Mouse (Mus musculus) C2C12 (cell line): Measurements from ENCODE around the gene Gm12184. TPM values are rescaled to one million over a fixed set of nuclear protein-coding genes. Genes with fewer than 3 reads are reported as not detected.

Experiments used
- H3K27me3 ChIP-seq: one replicate; pipeline ENCODE4 v1.6.1; 2011; ENCODE audit not compliant: control insufficient read depth, insufficient read depth, insufficient read length
- H3K36me3 ChIP-seq: one replicate; pipeline ENCODE4 v1.6.1; 2011; ENCODE audit not compliant: control insufficient read depth, insufficient read depth
- H3K4me3 ChIP-seq: one replicate; pipeline ENCODE4 v1.5.1; 2011; ENCODE audit warnings: mild to moderate bottlenecking, control low read depth; ENCODE audit not compliant: poor library complexity, insufficient read depth, severe bottlenecking
- H3K79me2 ChIP-seq: one replicate; pipeline ENCODE4 v1.6.1; 2011; ENCODE audit not compliant: control insufficient read depth, insufficient read depth
- H3K79me3 ChIP-seq: one replicate; pipeline ENCODE4 v1.6.1; 2011; ENCODE audit warnings: low read depth, control low read depth
- H3ac ChIP-seq: one replicate; pipeline ENCODE3; 2011; ENCODE audit warnings: low read depth; ENCODE audit not compliant: control insufficient read depth, insufficient read length
- CEBPB ChIP-seq: IDR thresholded peaks from one replicate; pipeline ENCODE4 v1.6.1; 2011; ENCODE audit warnings: low read depth, mild to moderate bottlenecking, control low read depth, moderate library complexity
- CTCF ChIP-seq: IDR thresholded peaks from one replicate; pipeline ENCODE4 v1.5.1; 2011; ENCODE audit not compliant: control insufficient read depth, insufficient read depth, insufficient read length
- FOSL1 ChIP-seq: IDR thresholded peaks from one replicate; pipeline ENCODE4 v1.8.0; 2011; ENCODE audit warnings: mild to moderate bottlenecking, low read length; ENCODE audit not compliant: poor library complexity, insufficient read depth, severe bottlenecking
- MAX ChIP-seq: IDR thresholded peaks from one replicate; pipeline ENCODE4 v1.6.1; 2011; ENCODE audit warnings: mild to moderate bottlenecking, control low read depth
- MYOD1 ChIP-seq: IDR thresholded peaks from one replicate; pipeline ENCODE4 v1.6.1; 2011; ENCODE audit warnings: low read depth; ENCODE audit not compliant: control insufficient read depth, insufficient read length
- MYOG ChIP-seq: IDR thresholded peaks from one replicate; pipeline ENCODE4 v1.6.1; 2011; ENCODE audit not compliant: control insufficient read depth, insufficient read length; ENCODE audit errors: extremely low read depth
- USF1 ChIP-seq: IDR thresholded peaks from one replicate; pipeline ENCODE4 v1.6.1; 2011; ENCODE audit warnings: low read depth, mild to moderate bottlenecking, control low read depth, moderate library complexity
- polyA plus RNA-seq: library from polyadenylated mRNA; unstranded; fragments of >200 nt; fragmentation: generic; extraction: Trizol; gene quantifications from one replicate; pipeline ENCODE4 v1.2.1, GENCODE M21; 2012; ENCODE audit warnings: missing spikeins

Gm12184 gene
- polyA plus RNA-seq, 1 experiment: 8.0 TPM

DNA sequence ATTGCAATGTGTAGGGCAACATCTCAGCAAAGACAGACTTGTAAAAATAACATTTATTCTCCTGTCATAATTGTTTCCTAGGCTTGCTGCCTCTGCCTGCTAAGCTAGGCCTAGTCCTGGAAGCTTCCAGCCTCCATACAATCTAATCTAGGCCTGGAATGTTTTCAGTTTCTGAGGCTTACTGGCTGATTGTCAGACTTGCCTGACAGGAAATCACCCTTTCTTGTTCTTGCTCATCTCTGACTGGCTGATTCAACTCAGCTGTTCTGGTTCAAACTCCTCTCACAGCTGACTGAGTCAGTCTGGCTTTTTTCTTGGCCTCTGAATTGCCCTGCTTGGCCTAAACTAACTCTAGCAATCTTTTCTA is 6.2 kb downstream of the Gm12184 start:
- Histone ChIP-seq H3K27me3 (no peaks in the 10 kb centered on the region), H3K4me3 (no peak overlapping the region), H3K36me3 (peaks cover 1% of the 10 kb centered on the region), H3K79me3 (peaks cover 14% of the 10 kb centered on the region), H3ac (no peak overlapping the region), H3K79me2 (peaks cover 17% of the 10 kb centered on the region)
- no peak for TF ChIP-seq USF1
- no peak for TF ChIP-seq CTCF
- no peak for TF ChIP-seq MAX
- no peak for TF ChIP-seq MYOG
- TF ChIP-seq MYOD1: no peak
- TF ChIP-seq CEBPB: no peak

DNA sequence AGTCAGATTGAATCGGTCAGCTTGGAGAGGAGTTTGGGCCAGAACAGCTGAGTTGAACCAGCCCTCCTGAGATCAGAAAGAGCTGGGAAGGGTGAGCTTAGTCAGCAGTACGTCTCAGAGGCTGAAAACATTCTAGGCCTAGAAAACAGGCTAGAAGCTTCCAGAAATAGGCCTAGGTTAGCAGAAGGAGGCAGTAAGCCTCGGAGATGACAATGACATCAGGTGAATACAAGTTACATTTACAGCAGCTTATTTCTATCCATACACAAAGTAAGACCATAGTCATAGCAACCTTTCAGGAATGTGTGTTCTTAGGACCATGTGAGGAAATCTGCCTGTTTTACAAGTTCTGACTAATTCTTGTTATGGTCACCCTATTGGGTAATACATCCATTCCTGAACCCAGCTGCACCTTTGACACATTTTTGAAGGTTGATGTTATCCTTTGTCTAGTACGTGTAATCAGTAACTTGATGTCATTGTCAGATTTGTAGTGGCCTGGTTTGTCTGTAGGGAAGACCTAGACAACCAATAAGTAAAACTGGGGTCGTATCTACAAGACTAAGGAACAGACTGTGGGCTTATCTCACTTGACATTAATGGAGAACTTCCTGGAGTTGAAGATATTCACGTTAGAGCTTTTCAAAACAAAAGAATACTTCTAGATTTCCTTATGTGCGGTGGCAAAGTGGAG is 6.7 kb downstream of the Gm12184 start:
- H3K36me3 ChIP-seq: peaks cover 6% of the 10 kb centered on the region
- no peak overlapping the region for H3K4me3 ChIP-seq
- no peak overlapping the region for H3ac ChIP-seq
- H3K79me3 ChIP-seq: peaks cover 19% of the 10 kb centered on the region
- H3K79me2 ChIP-seq: peaks cover 22% of the 10 kb centered on the region
- no peaks in the 10 kb centered on the region for H3K27me3 ChIP-seq
- TF ChIP-seq MAX: no peak

- Histone ChIP-seq H3K36me3 (peaks cover 20% of the 10 kb centered on the region), H3K4me3 (peak overlapping the region; percentile 78), H3K79me2 (peaks cover 36% of the 10 kb centered on the region), H3ac (peak overlapping the region; percentile 4), H3K27me3 (no peaks in the 10 kb centered on the region), H3K79me3 (peaks cover 31% of the 10 kb centered on the region)
- TF ChIP-seq MAX (no peak), MYOD1 (no peak), CTCF (no peak), CEBPB (peak; percentile 38), USF1 (no peak)
Observed at GRCm38 (mm10) chr11:48818346-48818745, 8.1 kb downstream of the Gm12184 start.

GRCm38 (mm10) chr11:48817794-48818193 is 8.7 kb downstream of the Gm12184 start:
- H3K27me3 ChIP-seq: no peaks in the 10 kb centered on the region
- peaks cover 41% of the 10 kb centered on the region for H3K79me2 ChIP-seq
- peaks cover 33% of the 10 kb centered on the region for H3K79me3 ChIP-seq
- no peak overlapping the region for H3ac ChIP-seq
- peak overlapping the region; percentile 78 for H3K4me3 ChIP-seq
- no peak for TF ChIP-seq USF1
- no peak for TF ChIP-seq CEBPB
- no peak for TF ChIP-seq MYOD1
- TF ChIP-seq FOSL1: no peak
- TF ChIP-seq CTCF: no peak
- TF ChIP-seq MAX: no peak
- TF ChIP-seq MYOG: no peak
- H3K36me3 ChIP-seq: peaks cover 25% of the 10 kb centered on the region

- Histone ChIP-seq H3K4me3 (peak within 1 kb of the TSS; percentile 78), H3K79me2 (peaks cover 41% of the 10 kb centered on the region), H3ac (peak within 1 kb of the TSS; percentile 94), H3K79me3 (peaks cover 33% of the 10 kb centered on the region), H3K36me3 (peaks cover 33% of the 10 kb centered on the region), H3K27me3 (no peaks in the 10 kb centered on the region)
- no peak for TF ChIP-seq MAX
- TF ChIP-seq CTCF: no peak
- no peak for TF ChIP-seq MYOG
- TF ChIP-seq FOSL1: no peak
- no peak for TF ChIP-seq CEBPB
- TF ChIP-seq USF1: no peak
- no peak for TF ChIP-seq MYOD1
Observed at GRCm38 (mm10) chr11:48816800-48817665, 9.4 kb downstream of the Gm12184 start, which contains the start of gene Trim41. Gene Trim41, minus strand, starts transcription at chr11:48817353.

DNA sequence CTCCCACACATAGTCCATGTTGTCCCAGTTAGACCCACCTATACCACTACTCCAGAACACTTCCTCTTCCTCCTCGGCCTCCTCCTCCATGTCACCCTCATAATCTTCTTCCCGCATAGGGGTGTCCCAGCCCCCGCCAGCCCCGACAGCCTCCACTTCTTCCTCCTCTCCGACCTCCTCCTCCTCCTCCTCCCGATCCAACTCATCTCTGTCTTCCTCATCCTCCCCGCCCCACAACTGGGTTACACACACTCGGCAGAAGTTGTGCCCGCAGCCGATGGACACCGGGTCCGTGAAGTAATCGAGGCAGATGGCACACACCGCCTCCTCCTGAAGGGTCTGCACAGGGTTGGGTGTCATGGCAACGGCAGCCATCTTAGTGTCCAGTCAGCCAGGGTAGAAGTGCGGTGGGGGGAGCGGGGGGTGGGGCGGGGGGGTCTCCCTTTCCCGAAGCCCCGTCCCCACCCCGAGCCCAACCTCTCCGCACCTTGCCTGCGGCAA is 10.1 kb downstream of the Gm12184 start:
- peaks cover 40% of the 10 kb centered on the region for H3K36me3 ChIP-seq
- peaks cover 33% of the 10 kb centered on the region for H3K79me3 ChIP-seq
- H3K27me3 ChIP-seq: no peaks in the 10 kb centered on the region
- no peak for TF ChIP-seq CTCF
- TF ChIP-seq MAX: no peak
- H3K4me3 ChIP-seq: peak overlapping the region; percentile 78
- H3K79me2 ChIP-seq: peaks cover 41% of the 10 kb centered on the region
- H3ac ChIP-seq: peak overlapping the region; percentile 75
